Mouse (Mus musculus) testis, adult 2 months (tissue): ENCODE results near the gene Cstf3.

Experiments
- CTCF ChIP-seq: fragments of 200-500 bp; IDR thresholded peaks from 2 replicates; pipeline ENCODE4 v1.5.1; 2012; ENCODE audit warnings: low read depth, mild to moderate bottlenecking, inconsistent platforms, low read length, moderate library complexity; ENCODE audit not compliant: control insufficient read depth, insufficient read depth, insufficient replicate concordance
- POLR2A ChIP-seq: fragments of 200-500 bp; IDR thresholded peaks from 2 replicates; pipeline ENCODE4 v1.6.1; 2012; ENCODE audit warnings: low read depth, mild to moderate bottlenecking, inconsistent platforms, low read length, moderate library complexity; ENCODE audit not compliant: control insufficient read depth

DNA sequence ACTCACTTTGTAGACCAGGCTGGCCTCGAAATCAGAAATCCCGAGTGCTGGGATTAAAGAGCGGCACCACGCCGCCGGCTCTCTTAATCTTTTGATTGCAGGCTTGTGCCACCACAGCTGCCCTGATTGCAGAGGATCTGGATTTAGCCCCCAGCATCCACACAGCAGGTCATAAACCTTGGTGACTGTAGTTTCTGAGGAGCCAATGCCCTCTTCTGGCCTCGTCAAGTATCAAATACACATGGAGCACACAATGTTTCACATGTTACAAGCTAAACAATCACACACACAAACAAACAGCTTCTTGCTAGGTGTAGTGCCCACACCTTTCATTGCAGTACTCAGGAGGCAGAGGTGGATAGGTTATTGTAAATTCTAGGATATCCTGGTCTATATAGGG is 6.1 kb upstream of the Cstf3 start:
- TF ChIP-seq POLR2A, result no peak
- no peak for TF ChIP-seq CTCF
